Mouse (Mus musculus) frontal cortex, postnatal 25 days (tissue): ENCODE measurements at regions not wholly inside any gene's neighbourhood (a gene's known extent, or its start where the extent isn't known, plus 50 kb on each side); places are given as distances from the start of the nearest gene placed in this dataset.

Experiments
- DNase-seq, 2 experiments: peaks; one replicate each; pipeline ENCODE4 v3.0.0; 2022; ENCODE audit warnings: low spot score in 2 of 2

DNA sequence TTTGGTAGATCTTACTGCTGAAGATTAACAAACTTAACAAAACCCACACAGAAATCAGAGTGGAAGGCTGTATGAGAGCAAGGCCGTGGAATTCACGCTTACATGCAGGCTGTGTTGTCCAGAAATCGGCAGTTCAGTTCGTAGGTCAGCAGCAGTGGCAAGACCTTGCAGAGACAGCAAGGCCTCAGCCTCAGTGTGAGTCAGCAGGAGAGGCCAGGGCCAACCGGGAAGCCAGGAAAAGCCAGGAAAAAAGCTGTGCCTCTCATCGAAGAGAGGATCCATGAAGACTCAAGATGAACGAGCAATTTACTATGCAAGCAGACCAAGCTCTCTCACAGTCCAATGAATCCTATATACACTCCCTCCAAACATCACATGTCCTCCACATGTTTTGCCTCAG, 103.4 kb upstream of the 1700021F07Rik start:
- DNase-seq: no peak

- DNase-seq: no peak
Measured at GRCm38 (mm10) chr2:173419972-173420391, 102.4 kb upstream of the 1700021F07Rik start.

GRCm38 (mm10) chr2:173420481-173420880, 101.9 kb upstream of the 1700021F07Rik start:
- DNase-seq: no peak

- no peak for DNase-seq
Measured at GRCm38 (mm10) chr2:173424875-173425274, 97.5 kb upstream of the 1700021F07Rik start.

DNA sequence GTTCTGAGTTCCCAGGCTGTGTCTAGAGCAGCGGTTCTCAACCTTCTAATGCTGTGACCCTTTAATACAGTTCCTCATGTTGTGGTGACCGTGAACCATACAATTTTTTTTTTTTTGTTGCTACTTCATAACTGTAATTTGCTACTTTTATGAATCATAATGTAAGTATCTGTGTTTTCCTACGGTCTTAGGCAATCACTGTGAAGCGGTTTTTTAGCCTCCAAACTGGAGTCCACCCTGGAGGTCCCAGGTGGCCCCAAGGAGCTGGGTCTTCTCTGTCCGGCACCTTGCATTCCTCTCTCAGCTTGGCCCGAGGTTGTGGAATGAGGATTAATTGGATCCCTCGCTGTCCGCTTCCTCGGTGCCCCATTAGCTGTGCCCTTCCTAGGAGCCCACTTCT, 96.6 kb upstream of the 1700021F07Rik start:
- DNase-seq: no peak

DNA sequence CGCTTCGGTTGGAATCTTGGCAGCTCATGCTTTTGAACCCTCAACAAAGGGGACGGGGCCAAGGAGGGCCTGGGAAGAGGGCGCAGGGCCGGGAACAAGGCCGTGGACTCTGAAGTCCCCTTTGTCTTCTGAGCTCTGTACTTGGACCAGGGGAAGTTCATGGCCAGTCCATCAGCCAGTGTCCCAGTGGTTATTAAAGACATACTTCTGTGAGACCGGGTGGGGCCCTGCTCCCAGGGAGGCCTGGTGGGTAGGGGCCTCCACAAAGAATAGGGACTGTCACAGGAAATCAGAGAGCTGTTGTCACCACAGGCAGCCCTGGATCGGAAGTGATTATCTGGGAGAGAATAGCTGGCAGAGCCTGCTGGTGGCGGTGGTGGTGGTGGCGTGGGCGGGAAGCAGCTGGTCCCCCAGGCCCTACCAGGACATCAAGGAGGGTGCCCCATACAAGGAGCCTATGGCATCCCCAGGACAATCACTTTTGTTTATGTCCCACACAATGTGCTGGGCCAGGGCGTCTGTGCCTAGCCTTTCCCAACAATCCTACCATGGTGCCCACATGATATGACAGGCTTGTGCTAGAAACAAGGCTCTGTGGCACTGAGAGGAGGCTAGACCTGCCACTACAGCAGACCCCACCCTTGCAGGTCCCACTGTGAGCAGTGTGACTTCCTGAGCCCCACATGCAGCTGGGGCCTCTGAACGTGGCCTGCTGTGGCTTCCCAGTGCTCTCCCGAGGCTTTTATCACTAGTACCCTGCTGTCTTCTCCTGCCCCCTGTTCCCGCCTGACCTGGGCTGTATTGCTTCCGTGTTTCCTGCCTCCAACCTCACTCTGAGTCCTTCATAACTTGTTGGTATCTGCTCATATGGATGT, 96.0 kb upstream of the 1700021F07Rik start:
- DNase-seq: no peak

- DNase-seq: no peak
Measured at GRCm38 (mm10) chr2:173427888-173428450, 94.4 kb upstream of the 1700021F07Rik start.

DNA sequence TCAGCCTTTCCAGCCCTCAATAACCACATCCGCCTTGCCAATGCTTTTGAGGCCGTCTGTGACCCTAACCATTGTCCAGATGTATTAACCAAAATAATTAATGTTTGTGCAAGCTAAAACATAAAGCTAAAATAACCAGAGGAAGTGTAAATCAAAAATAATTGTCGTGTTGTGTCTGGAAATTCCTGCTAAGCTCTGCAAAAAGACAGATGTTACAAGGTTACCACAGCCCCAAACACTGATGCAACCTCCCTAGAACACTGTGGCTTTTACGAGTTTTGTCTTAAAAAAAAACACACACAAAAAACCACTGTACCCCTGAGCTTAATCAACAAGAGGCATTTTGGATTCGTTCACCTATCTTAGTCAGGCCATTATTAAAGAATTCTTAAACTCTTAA, 90.5 kb upstream of the 1700021F07Rik start:
- DNase-seq: no peak

GRCm38 (mm10) chr2:173432258-173432657, 90.1 kb upstream of the 1700021F07Rik start:
- no peak for DNase-seq

GRCm38 (mm10) chr2:173432886-173433624, 89.3 kb upstream of the 1700021F07Rik start:
- no peak for DNase-seq

GRCm38 (mm10) chr2:173436580-173436979, 85.8 kb upstream of the 1700021F07Rik start:
- DNase-seq: no peak

GRCm38 (mm10) chr2:173439031-173439430, 83.4 kb upstream of the 1700021F07Rik start:
- DNase-seq: no peak

DNA sequence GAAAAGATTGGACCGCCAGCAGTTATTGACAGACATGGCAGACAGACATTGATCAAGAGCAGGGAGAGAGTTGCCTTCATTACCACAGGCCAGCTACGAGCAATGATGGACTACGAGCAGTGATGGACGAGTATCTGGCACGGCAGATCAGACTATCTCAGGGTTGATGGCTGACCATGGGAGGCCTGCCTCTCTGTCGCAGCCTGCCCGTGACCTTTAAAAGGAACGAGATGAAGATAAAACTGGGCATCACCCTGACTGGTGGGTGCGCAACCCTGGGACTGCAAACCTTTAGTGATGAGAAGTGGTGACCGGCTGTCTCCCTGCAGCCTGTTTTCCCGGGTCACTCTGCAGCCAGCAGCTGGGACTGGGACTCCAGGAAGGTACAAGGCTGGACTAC, 80.3 kb upstream of the 1700021F07Rik start:
- DNase-seq: no peak

DNA sequence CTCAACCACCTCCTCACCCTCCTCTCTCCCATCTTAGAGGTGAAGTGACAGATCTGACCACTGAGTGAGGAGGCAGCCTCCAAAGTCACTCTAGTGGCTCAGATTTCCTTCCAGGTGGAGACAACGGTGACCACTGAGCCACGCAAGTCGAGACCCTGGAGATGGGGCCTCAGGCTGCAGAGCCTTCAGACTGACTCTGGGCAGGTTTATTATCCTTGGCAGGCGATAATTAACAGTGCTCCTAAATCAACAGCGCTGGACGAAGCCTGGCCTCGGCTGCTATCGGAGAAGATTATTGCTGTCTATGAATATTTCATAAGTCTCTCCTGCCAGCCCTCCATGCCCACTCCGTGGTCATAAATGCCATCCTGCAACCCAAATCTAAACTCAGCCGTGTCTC, 79.1 kb upstream of the 1700021F07Rik start:
- DNase-seq: no peak

DNA sequence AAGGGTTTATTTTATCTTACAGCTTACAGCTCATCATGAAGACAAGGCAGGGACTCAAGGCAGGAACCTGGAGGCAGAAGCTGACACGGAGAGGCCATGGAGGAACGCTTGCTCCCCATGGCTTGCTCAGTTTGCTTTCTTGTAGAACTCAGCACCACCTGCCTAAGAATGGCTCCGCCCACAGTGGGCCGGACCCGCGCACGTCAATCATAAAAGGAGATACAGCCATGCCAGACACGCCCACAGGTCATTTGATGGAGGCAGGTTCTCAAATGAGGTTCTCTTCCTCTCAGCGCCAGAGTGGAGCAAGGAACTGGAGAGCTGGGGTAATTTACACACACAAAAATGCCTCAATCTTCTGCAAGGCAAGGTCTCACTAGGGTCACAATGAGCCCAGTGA, 78.0 kb upstream of the 1700021F07Rik start:
- DNase-seq: no peak

DNA sequence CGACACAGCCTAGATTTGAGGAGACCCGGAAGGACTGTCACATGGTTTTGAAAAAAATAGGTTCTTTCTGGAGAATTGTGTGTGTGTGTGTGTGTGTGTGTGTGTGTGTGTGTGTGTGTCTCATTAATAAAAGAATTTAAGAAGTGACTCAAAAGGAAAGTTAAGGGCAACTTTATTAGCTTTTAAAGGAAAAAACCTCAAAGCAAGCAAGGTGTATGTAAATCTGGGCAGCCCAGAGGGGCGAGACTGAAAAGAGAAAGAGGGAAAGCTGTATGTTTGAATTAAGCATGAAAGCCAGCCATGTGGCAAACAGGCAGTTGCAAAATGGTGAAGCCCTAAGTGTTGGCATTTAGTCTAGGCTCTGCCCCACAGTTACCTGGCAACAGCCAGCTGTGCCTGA, 77.3 kb upstream of the 1700021F07Rik start:
- DNase-seq: no peak

GRCm38 (mm10) chr2:173448546-173449187, 73.7 kb upstream of the 1700021F07Rik start:
- DNase-seq: no peak

GRCm38 (mm10) chr2:173449198-173449597, 73.2 kb upstream of the 1700021F07Rik start:
- no peak for DNase-seq

GRCm38 (mm10) chr2:173451993-173452481, 70.3 kb upstream of the 1700021F07Rik start:
- DNase-seq: no peak

DNA sequence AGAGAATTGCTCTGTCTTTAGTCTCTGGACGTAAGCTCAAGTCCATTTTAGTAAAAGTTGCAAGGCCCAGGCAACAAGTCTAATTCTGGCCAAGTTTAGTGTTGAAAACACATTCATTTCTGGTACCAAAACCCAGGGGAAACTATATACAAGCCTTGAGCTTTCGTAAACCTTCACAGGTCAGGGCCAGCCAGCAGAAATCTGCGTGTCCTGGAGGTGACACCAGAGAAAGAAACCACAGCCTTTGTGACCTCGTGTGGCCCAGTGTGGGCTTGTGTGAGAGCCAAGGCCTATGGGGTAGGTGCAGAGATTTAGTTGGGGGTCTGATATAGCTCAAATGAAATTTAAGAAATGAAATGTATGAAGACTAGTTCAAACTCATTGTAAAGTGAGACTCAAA, 69.6 kb upstream of the 1700021F07Rik start:
- DNase-seq: no peak

- DNase-seq: no peak
Measured at GRCm38 (mm10) chr2:173453569-173454405, 68.6 kb upstream of the 1700021F07Rik start.
